Mouse (Mus musculus): Measurements from ENCODE around the gene Slc28a3.

GRCm38 (mm10) chr13:58629365-58630050 lies 18.8 kb upstream of the Slc28a3 start:
- TF ChIP-seq CTCF (IDR thresholded peaks at IDR 0.05; ENCODE audit: low read depth) = no peak
- TF ChIP-seq EP300 (IDR thresholded peaks at IDR 0.05; ENCODE audit: low read depth) = no peak
